Mouse (Mus musculus): ENCODE data around the gene Krt39.

Gene Krt39

GRCm38 (mm10) chr11:99521288-99521860 lies at the start of gene Krt39:
TSS of gene Krt39 (minus strand) at chr11:99521338.
- DNase-seq (ENCODE audit: low read depth, low spot score): no peak

- no peak for DNase-seq (ENCODE audit: low read depth, low spot score)
Measured at GRCm38 (mm10) chr11:99566530-99566929, 45.4 kb upstream of the Krt39 start, which contains the start of gene Krtap3-1. TSS of gene Krtap3-1 (minus strand) at chr11:99566630.

- no peak for DNase-seq (ENCODE audit: low read depth, low spot score)
Measured at GRCm38 (mm10) chr11:99562580-99562979, 41.4 kb upstream of the Krt39 start.

- DNase-seq (ENCODE audit: low read depth, low spot score): no peak
Measured at GRCm38 (mm10) chr11:99559366-99559765, 38.2 kb upstream of the Krt39 start, which contains the start of gene Gm11939. TSS of gene Gm11939 (minus strand) at chr11:99559466.

GRCm38 (mm10) chr11:99557976-99558745 lies 37.0 kb upstream of the Krt39 start:
- DNase-seq (ENCODE audit: low read depth, low spot score): no peak

GRCm38 (mm10) chr11:99556753-99557152 lies 35.6 kb upstream of the Krt39 start, which contains the start of gene Krtap3-2:
TSS of gene Krtap3-2 (minus strand) at chr11:99556853.
- no peak for DNase-seq (ENCODE audit: low read depth, low spot score)

- no peak for DNase-seq (ENCODE audit: low read depth, low spot score)
Measured at GRCm38 (mm10) chr11:99556195-99556594, 35.1 kb upstream of the Krt39 start.

GRCm38 (mm10) chr11:99550765-99551164 lies 29.6 kb upstream of the Krt39 start, which contains the start of gene Krtap3-3:
TSS of gene Krtap3-3 (minus strand) at chr11:99550865.
- DNase-seq (ENCODE audit: low read depth, low spot score): no peak

GRCm38 (mm10) chr11:99547892-99548291 lies 26.8 kb upstream of the Krt39 start:
- no peak for DNase-seq (ENCODE audit: low read depth, low spot score)

- peak; percentile 13 for DNase-seq (ENCODE audit: low read depth, low spot score)
Measured at GRCm38 (mm10) chr11:99539721-99540120, 18.6 kb upstream of the Krt39 start.

GRCm38 (mm10) chr11:99514098-99514497 lies 7.0 kb downstream of the Krt39 start:
- DNase-seq (ENCODE audit: low read depth, low spot score): no peak

- DNase-seq (ENCODE audit: low read depth, low spot score): no peak
Measured at GRCm38 (mm10) chr11:99500095-99500805, 20.9 kb downstream of the Krt39 start.

- no peak for DNase-seq (ENCODE audit: low read depth, low spot score)
Measured at GRCm38 (mm10) chr11:99496460-99496859, 24.7 kb downstream of the Krt39 start.

GRCm38 (mm10) chr11:99494741-99495140 lies 26.4 kb downstream of the Krt39 start:
- DNase-seq (ENCODE audit: low read depth, low spot score): no peak

GRCm38 (mm10) chr11:99493574-99493850 lies 27.6 kb downstream of the Krt39 start:
- no peak for DNase-seq (ENCODE audit: low read depth, low spot score)

GRCm38 (mm10) chr11:99492733-99493573 lies 28.2 kb downstream of the Krt39 start, which contains the start of gene Krt23:
TSS of gene Krt23 (minus strand) at chr11:99493137.
- no peak for DNase-seq (ENCODE audit: low read depth, low spot score)

GRCm38 (mm10) chr11:99491040-99491439 lies 30.1 kb downstream of the Krt39 start:
- no peak for DNase-seq (ENCODE audit: low read depth, low spot score)

GRCm38 (mm10) chr11:99490624-99491023 lies 30.5 kb downstream of the Krt39 start:
- no peak for DNase-seq (ENCODE audit: low read depth, low spot score)

- no peak for DNase-seq (ENCODE audit: low read depth, low spot score)
Measured at GRCm38 (mm10) chr11:99489233-99489632, 31.9 kb downstream of the Krt39 start.

GRCm38 (mm10) chr11:99474981-99475380 lies 46.2 kb downstream of the Krt39 start:
- no peak for DNase-seq (ENCODE audit: low read depth, low spot score)

GRCm38 (mm10) chr11:99473433-99473832 lies 47.7 kb downstream of the Krt39 start:
- no peak for DNase-seq (ENCODE audit: low read depth, low spot score)
